Mouse (Mus musculus): ENCODE data around the gene Jrkl. TPM values are rescaled to one million over a fixed set of nuclear protein-coding genes. Genes with fewer than 3 reads are reported as not detected.
A peak's percentile ranks its signal among the peaks of the same experiment; 100 is the strongest.

The Jrkl gene
- 12.7 and 14.9 TPM in 2 replicates for polyA plus RNA-seq (2015; fragmentation: Nextera tagmentation; extraction: Ambion mirVana)

- H3K4me1 ChIP-seq (replicated peaks), result peaks cover 26% of the 10 kb centered on the region
- H3K27ac ChIP-seq (replicated peaks), result peak within 1 kb of the TSS; percentile 68
- no peak for ATAC-seq (ENCODE audit: low read depth)
- H3K4me3 ChIP-seq, result peak within 1 kb of the TSS; percentile 70
- H3K4me2 ChIP-seq, result peak within 1 kb of the TSS; percentile 66
- peak within 1 kb of the TSS; percentile 70 for H3K9ac ChIP-seq
- H3K9me3 ChIP-seq, result no peaks in the 10 kb centered on the region
- 7% methylated on average over 10 of the region's 10 CpGs for WGBS
- H3K27me3 ChIP-seq, result no peaks in the 10 kb centered on the region
- no peaks in the 10 kb centered on the region for H3K36me3 ChIP-seq
Measured at GRCm38 (mm10) chr9:13245481-13245880, at the start of gene Jrkl. Gene Jrkl (minus strand): TSS chr9:13245829.

GRCm38 (mm10) chr9:13287482-13287881 is 41.9 kb upstream of the Jrkl start:
- Histone ChIP-seq H3K9me3 (no peaks in the 10 kb centered on the region), H3K27me3 (no peaks in the 10 kb centered on the region), H3K4me3 (no peak overlapping the region), H3K27ac (replicated peaks) (no peak overlapping the region), H3K4me1 (replicated peaks) (no peaks in the 10 kb centered on the region), H3K9ac (no peak overlapping the region), H3K36me3 (no peaks in the 10 kb centered on the region), H3K4me2 (no peak overlapping the region)
- no peak for ATAC-seq (ENCODE audit: low read depth)
- 69% methylated on average over 2 of the region's 2 CpGs for WGBS

GRCm38 (mm10) chr9:13273219-13273618 is 27.6 kb upstream of the Jrkl start:
- no peak overlapping the region for H3K9ac ChIP-seq
- WGBS, result 92% methylated on average over 1 of the region's 1 CpGs
- no peaks in the 10 kb centered on the region for H3K36me3 ChIP-seq
- H3K4me1 ChIP-seq (replicated peaks), result no peaks in the 10 kb centered on the region
- H3K27ac ChIP-seq (replicated peaks), result no peak overlapping the region
- H3K4me3 ChIP-seq, result no peak overlapping the region
- H3K27me3 ChIP-seq, result no peaks in the 10 kb centered on the region
- no peaks in the 10 kb centered on the region for H3K9me3 ChIP-seq
- ATAC-seq (ENCODE audit: low read depth), result no peak
- no peak overlapping the region for H3K4me2 ChIP-seq

GRCm38 (mm10) chr9:13260980-13261379 is 15.4 kb upstream of the Jrkl start:
- no peaks in the 10 kb centered on the region for H3K27me3 ChIP-seq
- 90% methylated on average over 3 of the region's 3 CpGs for WGBS
- H3K9ac ChIP-seq, result no peak overlapping the region
- H3K9me3 ChIP-seq, result no peaks in the 10 kb centered on the region
- H3K36me3 ChIP-seq, result no peaks in the 10 kb centered on the region
- H3K4me2 ChIP-seq, result no peak overlapping the region
- H3K27ac ChIP-seq (replicated peaks), result no peak overlapping the region
- no peaks in the 10 kb centered on the region for H3K4me1 ChIP-seq (replicated peaks)
- no peak for ATAC-seq (ENCODE audit: low read depth)
- H3K4me3 ChIP-seq, result no peak overlapping the region

- no peaks in the 10 kb centered on the region for H3K4me1 ChIP-seq (replicated peaks)
- H3K4me2 ChIP-seq, result no peak overlapping the region
- H3K4me3 ChIP-seq, result no peak overlapping the region
- H3K27me3 ChIP-seq, result no peaks in the 10 kb centered on the region
- no peak overlapping the region for H3K27ac ChIP-seq (replicated peaks)
- no peaks in the 10 kb centered on the region for H3K9me3 ChIP-seq
- no peaks in the 10 kb centered on the region; the same call in 1 of the 2 replicates for H3K36me3 ChIP-seq
- H3K9ac ChIP-seq, result no peak overlapping the region
- 93% methylated on average over 2 of the region's 2 CpGs for WGBS
- no peak for ATAC-seq (ENCODE audit: low read depth)
Measured at GRCm38 (mm10) chr9:13258173-13258572, 12.5 kb upstream of the Jrkl start.

GRCm38 (mm10) chr9:13256726-13257125 is 11.1 kb upstream of the Jrkl start:
- H3K27me3 ChIP-seq, result no peaks in the 10 kb centered on the region
- H3K4me3 ChIP-seq, result no peak overlapping the region
- H3K36me3 ChIP-seq, result no peaks in the 10 kb centered on the region; the same call in 1 of the 2 replicates
- H3K4me1 ChIP-seq (replicated peaks), result no peaks in the 10 kb centered on the region
- no peak overlapping the region for H3K9ac ChIP-seq
- H3K9me3 ChIP-seq, result no peaks in the 10 kb centered on the region
- 95% methylated on average over 1 of the region's 1 CpGs for WGBS
- no peak for ATAC-seq (ENCODE audit: low read depth)
- no peak overlapping the region for H3K27ac ChIP-seq (replicated peaks)
- H3K4me2 ChIP-seq, result no peak overlapping the region

GRCm38 (mm10) chr9:13251251-13251650 is 5.6 kb upstream of the Jrkl start:
- Histone ChIP-seq H3K36me3 (no peaks in the 10 kb centered on the region; the same call in 1 of the 2 replicates), H3K27me3 (no peaks in the 10 kb centered on the region), H3K27ac (replicated peaks) (no peak overlapping the region), H3K4me3 (no peak overlapping the region), H3K4me2 (no peak overlapping the region), H3K9me3 (no peaks in the 10 kb centered on the region), H3K9ac (no peak overlapping the region), H3K4me1 (replicated peaks) (peaks cover 9% of the 10 kb centered on the region)
- no peak for ATAC-seq (ENCODE audit: low read depth)
- WGBS, result 83% methylated on average over 2 of the region's 2 CpGs

GRCm38 (mm10) chr9:13248104-13248503 is 2.5 kb upstream of the Jrkl start:
- no peaks in the 10 kb centered on the region for H3K9me3 ChIP-seq
- H3K4me2 ChIP-seq, result peak overlapping the region; percentile 79
- no peak overlapping the region for H3K4me3 ChIP-seq
- ATAC-seq (ENCODE audit: low read depth), result no peak
- no peaks in the 10 kb centered on the region for H3K36me3 ChIP-seq
- WGBS, result 95% methylated on average over 4 of the region's 4 CpGs
- H3K9ac ChIP-seq, result no peak overlapping the region
- no peak overlapping the region for H3K27ac ChIP-seq (replicated peaks)
- H3K27me3 ChIP-seq, result no peaks in the 10 kb centered on the region
- H3K4me1 ChIP-seq (replicated peaks), result peaks cover 26% of the 10 kb centered on the region

- ATAC-seq (ENCODE audit: low read depth), result peak; percentile 98
- Histone ChIP-seq H3K27ac (replicated peaks) (peak within 1 kb of the TSS; percentile 82), H3K4me1 (replicated peaks) (peaks cover 26% of the 10 kb centered on the region), H3K27me3 (no peaks in the 10 kb centered on the region), H3K4me3 (peak within 1 kb of the TSS; percentile 70), H3K36me3 (no peaks in the 10 kb centered on the region), H3K9me3 (no peaks in the 10 kb centered on the region), H3K9ac (peak within 1 kb of the TSS; percentile 85), H3K4me2 (peak within 1 kb of the TSS; percentile 79)
- 4% methylated on average over 33 of the region's 39 CpGs for WGBS
Measured at GRCm38 (mm10) chr9:13246815-13247638, 1.4 kb upstream of the Jrkl start, which contains the start of gene Ccdc82. Gene Ccdc82 (plus strand): TSS chr9:13246955.

- no peak overlapping the region for H3K27ac ChIP-seq (replicated peaks)
- no peak overlapping the region for H3K4me2 ChIP-seq
- H3K9ac ChIP-seq, result no peak overlapping the region
- no peaks in the 10 kb centered on the region for H3K27me3 ChIP-seq
- no peaks in the 10 kb centered on the region for H3K9me3 ChIP-seq
- H3K36me3 ChIP-seq, result no peaks in the 10 kb centered on the region
- no peak overlapping the region for H3K4me3 ChIP-seq
- ATAC-seq (ENCODE audit: low read depth), result no peak
- peaks cover 21% of the 10 kb centered on the region for H3K4me1 ChIP-seq (replicated peaks)
Measured at GRCm38 (mm10) chr9:13242321-13242720, 3.3 kb downstream of the Jrkl start.

GRCm38 (mm10) chr9:13231545-13232216 is 13.9 kb downstream of the Jrkl start:
- Histone ChIP-seq H3K4me3 (no peak overlapping the region), H3K27ac (replicated peaks) (no peak overlapping the region), H3K9me3 (no peaks in the 10 kb centered on the region), H3K9ac (no peak overlapping the region), H3K4me2 (no peak overlapping the region), H3K27me3 (no peaks in the 10 kb centered on the region), H3K36me3 (no peaks in the 10 kb centered on the region), H3K4me1 (replicated peaks) (no peaks in the 10 kb centered on the region)
- WGBS, result 22% methylated on average over 5 of the region's 5 CpGs
- peak; percentile 65; the same call in 1 of the 2 replicates for ATAC-seq (ENCODE audit: low read depth)

GRCm38 (mm10) chr9:13230553-13230952 is 15.1 kb downstream of the Jrkl start:
- 8% methylated on average over 4 of the region's 4 CpGs for WGBS
- Histone ChIP-seq H3K27ac (replicated peaks) (no peak overlapping the region), H3K4me3 (no peak overlapping the region), H3K4me1 (replicated peaks) (no peaks in the 10 kb centered on the region), H3K9ac (no peak overlapping the region), H3K9me3 (no peaks in the 10 kb centered on the region), H3K4me2 (no peak overlapping the region), H3K27me3 (no peaks in the 10 kb centered on the region), H3K36me3 (no peaks in the 10 kb centered on the region)
- no peak for ATAC-seq (ENCODE audit: low read depth)

All from neural tube, embryonic 13.5 days (tissue).